Mouse (Mus musculus) CH12.LX (cell line): ENCODE results near the gene Ccdc30. TPM values are rescaled to one million over a fixed set of nuclear protein-coding genes. Genes with fewer than 3 reads are reported as not detected.

ENCODE experiments used
- DNase-seq: peaks from one replicate; pipeline ENCODE4 v3.0.0-alpha.2; 2013; ENCODE audit errors: extremely low read depth
- H3K27ac ChIP-seq: 2 replicates; pipeline ENCODE4 v1.5.1; 2012; ENCODE audit warnings: low read depth, mild to moderate bottlenecking, control low read depth, moderate library complexity; ENCODE audit not compliant: insufficient read depth
- H3K27me3 ChIP-seq: replicated peaks from 2 replicates; pipeline ENCODE3; 2012; ENCODE audit warnings: inconsistent platforms
- H3K36me3 ChIP-seq, 2 experiments: replicated peaks in 1 of 2; 2 replicates each; pipeline versions ENCODE3 to v1.6.1; 2012; ENCODE audit warnings: inconsistent platforms in 1 of 2, low read length in 1 of 2, mild to moderate bottlenecking in 1 of 2, mixed read lengths in 1 of 2, moderate library complexity in 1 of 2; ENCODE audit not compliant: control insufficient read depth in 1 of 2, insufficient read depth in 1 of 2
- H3K4me1 ChIP-seq, 2 experiments: 2 replicates each; pipeline ENCODE4 v1.6.1; 2012; ENCODE audit warnings: inconsistent platforms in 1 of 2, moderate library complexity in 1 of 2; ENCODE audit not compliant: insufficient read depth in 2 of 2, control insufficient read depth in 1 of 2
- H3K4me2 ChIP-seq: 2 replicates; pipeline ENCODE4 v1.6.1; 2012; ENCODE audit warnings: low read depth, mild to moderate bottlenecking, control low read depth; ENCODE audit not compliant: poor library complexity, insufficient read depth, severe bottlenecking
- H3K4me3 ChIP-seq, 3 experiments: fragments of 150-350 bp in 1 of 3; sonication (generic) in 1 of 3; replicated peaks in 1 of 3; 2 replicates each; pipeline versions ENCODE3 to v1.5.1; 2011 to 2012; ENCODE audit warnings: low read depth in 2 of 3, low read length in 2 of 3, mild to moderate bottlenecking in 2 of 3, moderate library complexity in 2 of 3, control low read depth in 1 of 3, improper control_type of control experiment in 1 of 3, inconsistent platforms in 1 of 3, mixed read lengths in 1 of 3; ENCODE audit not compliant: poor library complexity in 1 of 3
- H3K79me2 ChIP-seq: replicated peaks from 2 replicates; pipeline ENCODE4 v1.6.1; 2012; ENCODE audit warnings: mild to moderate bottlenecking, moderate library complexity; ENCODE audit not compliant: control insufficient read depth, poor library complexity, insufficient read depth, severe bottlenecking; ENCODE audit errors: extremely low read depth
- H3K9ac ChIP-seq: 2 replicates; pipeline ENCODE4 v1.6.1; 2012; ENCODE audit warnings: low read depth, mild to moderate bottlenecking, control low read depth, moderate library complexity; ENCODE audit not compliant: insufficient read depth
- H3K9me3 ChIP-seq: replicated peaks from 2 replicates; pipeline ENCODE3; 2012; ENCODE audit warnings: low read length, inconsistent platforms, mixed read lengths
- CTCF ChIP-seq, 2 experiments: IDR thresholded peaks in 1 of 2; conservative IDR thresholded peaks in 1 of 2; 2 replicates each; pipeline ENCODE4 v1.5.1; 2011 to 2012; ENCODE audit warnings: low read depth in 2 of 2, low read length in 2 of 2, improper control_type of control experiment in 1 of 2, inconsistent platforms in 1 of 2, mild to moderate bottlenecking in 1 of 2, moderate library complexity in 1 of 2
- E2F4 ChIP-seq: IDR thresholded peaks from 2 replicates; pipeline ENCODE4 v1.6.1; 2011; ENCODE audit warnings: low read depth, low read length, improper control_type of control experiment; ENCODE audit not compliant: insufficient replicate concordance
- ELF1 ChIP-seq: IDR thresholded peaks from 2 replicates; pipeline ENCODE4 v1.6.1; 2014; ENCODE audit warnings: low read depth, mild to moderate bottlenecking, inconsistent platforms, low read length, improper control_type of control experiment
- GABPA ChIP-seq: IDR thresholded peaks from 2 replicates; pipeline ENCODE4 v1.6.1; 2012; ENCODE audit warnings: low read depth, low read length, improper control_type of control experiment, inconsistent platforms; ENCODE audit not compliant: insufficient replicate concordance
- IRF4 ChIP-seq: IDR thresholded peaks from 2 replicates; pipeline ENCODE4 v1.6.1; 2014; ENCODE audit warnings: low read depth, mild to moderate bottlenecking, inconsistent platforms, low read length, improper control_type of control experiment
- KAT2A ChIP-seq: IDR thresholded peaks from 2 replicates; pipeline ENCODE4 v1.6.1; 2012; ENCODE audit warnings: low read length, improper control_type of control experiment, inconsistent platforms; ENCODE audit not compliant: insufficient replicate concordance
- MAX ChIP-seq: IDR thresholded peaks from 2 replicates; pipeline ENCODE4 v1.6.1; 2011; ENCODE audit warnings: low read length, improper control_type of control experiment
- MXI1 ChIP-seq: IDR thresholded peaks from 2 replicates; pipeline ENCODE4 v1.6.1; 2011; ENCODE audit warnings: mild to moderate bottlenecking, low read depth, low read length, improper control_type of control experiment
- MYC ChIP-seq: IDR thresholded peaks from 2 replicates; pipeline ENCODE4 v1.6.1; 2011; ENCODE audit warnings: low read depth, mild to moderate bottlenecking, improper control_type of control experiment, low read length
- NELFE ChIP-seq: IDR thresholded peaks from 2 replicates; pipeline ENCODE4 v1.6.1; 2011; ENCODE audit warnings: low read depth, low read length, improper control_type of control experiment
- NRF1 ChIP-seq: IDR thresholded peaks from 2 replicates; pipeline ENCODE4 v1.6.1; 2014; ENCODE audit warnings: low read depth, mild to moderate bottlenecking, inconsistent platforms, low read length, improper control_type of control experiment, moderate library complexity
- POLR2A ChIP-seq: IDR thresholded peaks from 2 replicates; pipeline ENCODE4 v1.6.1; 2011; ENCODE audit warnings: low read depth, mild to moderate bottlenecking, improper control_type of control experiment, low read length
- RAD21 ChIP-seq: IDR thresholded peaks from 2 replicates; pipeline ENCODE4 v1.6.1; 2011; ENCODE audit warnings: low read depth, mild to moderate bottlenecking, low read length, improper control_type of control experiment, moderate library complexity
- RCOR1 ChIP-seq: conservative IDR thresholded peaks from 2 replicates; pipeline ENCODE4 v1.6.1; 2012; ENCODE audit warnings: low read depth, mild to moderate bottlenecking, inconsistent platforms, low read length, improper control_type of control experiment
- SIN3A ChIP-seq: IDR thresholded peaks from 2 replicates; pipeline ENCODE4 v1.6.1; 2012; ENCODE audit warnings: low read length, improper control_type of control experiment, inconsistent platforms
- SMC3 ChIP-seq: IDR thresholded peaks from 2 replicates; pipeline ENCODE4 v1.6.1; 2011; ENCODE audit warnings: low read depth, low read length, improper control_type of control experiment
- TCF12 ChIP-seq: IDR thresholded peaks from 2 replicates; pipeline ENCODE4 v1.6.1; 2014; ENCODE audit warnings: low read depth, mild to moderate bottlenecking, inconsistent platforms, low read length, improper control_type of control experiment
- UBTF ChIP-seq: IDR thresholded peaks from 2 replicates; pipeline ENCODE4 v1.6.1; 2012; ENCODE audit warnings: low read depth, mild to moderate bottlenecking, inconsistent platforms, low read length, improper control_type of control experiment, moderate library complexity
- USF1 ChIP-seq: IDR thresholded peaks from 2 replicates; pipeline ENCODE4 v1.6.1; 2014; ENCODE audit warnings: low read depth, mild to moderate bottlenecking, inconsistent platforms, low read length, improper control_type of control experiment
- USF2 ChIP-seq: conservative IDR thresholded peaks from 2 replicates; pipeline ENCODE4 v1.6.1; 2011; ENCODE audit warnings: low read depth, low read length, improper control_type of control experiment
- ZMIZ1 ChIP-seq: IDR thresholded peaks from 2 replicates; pipeline ENCODE4 v1.6.1; 2012; ENCODE audit warnings: low read depth, mild to moderate bottlenecking, inconsistent platforms, low read length, improper control_type of control experiment
- dilution Hi-C: fragments of 300-500 bp; cut with MboI; formaldehyde crosslinking; loops from 2 replicates; pipeline ENCODE4 v1.14.3; 2020; ENCODE audit warnings: low sequenced_read_pairs; ENCODE audit not compliant: extremely low pct_unique_long_range_greater_than_20kb, extremely low pct_ligation_motif_present
- in situ Hi-C: fragments of 300-500 bp; cut with MboI; formaldehyde crosslinking; loops from 3 replicates; pipeline ENCODE4 v1.14.3; 2019; ENCODE audit warnings: low sequenced_read_pairs, low pct_ligation_motif_present, low pct_unique_long_range_greater_than_20kb, mixed read lengths
- polyA plus RNA-seq: library from polyadenylated mRNA; unstranded; fragments of >175 nt; gene quantifications from 2 replicates; pipeline ENCODE4 v1.2.1, GENCODE M21; 2012; ENCODE audit warnings: low read depth; ENCODE audit not compliant: insufficient read length
- total RNA-seq, 2 experiments: library from RNA; depleted of rRNA; stranded (reverse); fragments of 300-350 nt in 1 of 2; fragments of >200 nt in 1 of 2; gene quantifications; 2 replicates each; pipeline ENCODE4 v1.2.3; 2012 to 2014

The Ccdc30 gene
- total and polyA plus RNA-seq, 3 experiments = 0.04 TPM; not detected in 2

GRCm38 (mm10) chr4:119462457-119462856, 47.1 kb upstream of the Ccdc30 start:
- in situ Hi-C loops = no loop called here
- no peak for DNase-seq
- Histone ChIP-seq H3K9me3 (no peaks in the 10 kb centered on the region), H3K79me2 (no peaks in the 10 kb centered on the region), H3K36me3 (peaks cover 0 to 5% of the 10 kb centered on the region in 2 experiments), H3K27ac (no peak overlapping the region), H3K4me1 (peaks cover 26 to 78% of the 10 kb centered on the region in 2 experiments), H3K4me2 (peak overlapping the region; percentile 62), H3K27me3 (no peaks in the 10 kb centered on the region), H3K4me3 (peak overlapping the region in 2 of 3 experiments; percentile 44 to 57), H3K9ac (no peak overlapping the region)
- dilution Hi-C loops = no loop called here
- TF ChIP-seq NRF1 (no peak), ZMIZ1 (no peak), SMC3 (no peak)

GRCm38 (mm10) chr4:119460728-119461141, 45.4 kb upstream of the Ccdc30 start:
- H3K9ac ChIP-seq = peak overlapping the region; percentile 2
- TF ChIP-seq RCOR1 = no peak
- no peak for TF ChIP-seq UBTF
- no peak for TF ChIP-seq TCF12
- TF ChIP-seq SIN3A = peak; percentile 51; the same call in 1 of the 2 replicates
- peak; percentile 95 for TF ChIP-seq MXI1
- TF ChIP-seq MYC = peak; percentile 66
- 0 out of 2 replicates have a peak, but pooled peaks have one; percentile 16 for TF ChIP-seq KAT2A
- TF ChIP-seq IRF4 = no peak
- TF ChIP-seq MAX = peak; percentile 82
- TF ChIP-seq GABPA = no peak
- 0 out of 2 replicates have a peak, but pooled peaks have one; percentile 54 for TF ChIP-seq ELF1
- no peak for TF ChIP-seq E2F4
- TF ChIP-seq USF1 = 0 out of 2 replicates have a peak, but pooled peaks have one; percentile 13
- TF ChIP-seq NELFE = peak; percentile 46; the same call in 1 of the 2 replicates
- TF ChIP-seq USF2 = 0 out of 2 replicates have a peak, but pooled peaks have one; percentile 20
- no peak for TF ChIP-seq POLR2A
- TF ChIP-seq CTCF (conservative IDR thresholded peaks at IDR 0.05 in 1 of 2, IDR thresholded peaks at IDR 0.05 in 1 of 2; ENCODE audit: low read depth in 2 of 2, low read length in 2 of 2) = no peak
- no peak for TF ChIP-seq RAD21
- TF ChIP-seq, all 38 proteins: peak for 9
- no peaks in the 10 kb centered on the region for H3K27me3 ChIP-seq

More at GRCm38 (mm10) chr4:119460728-119461141, 45.4 kb upstream of the Ccdc30 start:
- no peaks in the 10 kb centered on the region for H3K79me2 ChIP-seq
- no peaks in the 10 kb centered on the region for H3K9me3 ChIP-seq
- dilution Hi-C loops = no loop called here
- peak overlapping the region in 1 of 3 experiments; percentile 57 for H3K4me3 ChIP-seq
- peaks cover 0 to 3% of the 10 kb centered on the region in 2 experiments for H3K36me3 ChIP-seq
- peaks cover 26 to 81% of the 10 kb centered on the region in 2 experiments for H3K4me1 ChIP-seq
- peak overlapping the region; percentile 30; the same call in 1 of the 2 replicates for H3K27ac ChIP-seq
- in situ Hi-C loops = no loop called here
- H3K4me2 ChIP-seq = peak overlapping the region; percentile 62
- peak; percentile 55 for DNase-seq
